Mouse (Mus musculus) kidney, embryonic 14.5 days (tissue): ENCODE results near the gene Id1. TPM values are rescaled to one million over a fixed set of nuclear protein-coding genes. Genes with fewer than 3 reads are reported as not detected.

ENCODE experiments used
- ATAC-seq: fragments of 200-750 bp; cut with Nextera tagmentation; 2 replicates; pipeline ENCODE4 v1.8.0; 2017; ENCODE audit warnings: moderate number of reproducible peaks, mild to moderate bottlenecking, moderate TSS enrichment, moderate library complexity; ENCODE audit not compliant: low FRiP score, low TSS enrichment
- H3K27ac ChIP-seq: fragments of 300-500 bp; sonication (generic); 2 replicates; pipeline ENCODE4 v1.5.1; 2014; ENCODE audit warnings: low read depth, mild to moderate bottlenecking, low read length, moderate library complexity, mixed read lengths
- H3K27me3 ChIP-seq: fragments of 300-500 bp; sonication (generic); 2 replicates; pipeline ENCODE4 v1.6.1; 2014; ENCODE audit warnings: mild to moderate bottlenecking, low read length; ENCODE audit not compliant: control insufficient read depth, insufficient read depth
- H3K36me3 ChIP-seq: fragments of 300-500 bp; sonication (generic); 2 replicates; pipeline ENCODE4 v1.6.1; 2014; ENCODE audit warnings: low read length, mixed read lengths; ENCODE audit not compliant: control insufficient read depth, insufficient read depth
- H3K4me1 ChIP-seq: fragments of 300-500 bp; sonication (generic); 2 replicates; pipeline ENCODE4 v1.6.1; 2014; ENCODE audit warnings: low read length, mixed read lengths; ENCODE audit not compliant: control insufficient read depth, insufficient read depth
- H3K4me2 ChIP-seq: fragments of 300-500 bp; sonication (generic); replicated peaks from 2 replicates; pipeline ENCODE4 v1.6.1; 2014; ENCODE audit warnings: low read depth, mild to moderate bottlenecking, low read length
- H3K4me3 ChIP-seq: fragments of 300-500 bp; sonication (generic); 2 replicates; pipeline ENCODE4 v1.5.1; 2014; ENCODE audit warnings: mild to moderate bottlenecking, low read length
- H3K9ac ChIP-seq: fragments of 300-500 bp; sonication (generic); 2 replicates; pipeline ENCODE4 v1.6.1; 2014; ENCODE audit warnings: low read depth, mild to moderate bottlenecking, low read length, moderate library complexity
- H3K9me3 ChIP-seq: fragments of 300-500 bp; sonication (generic); 2 replicates; pipeline ENCODE4 v1.6.1; 2016; ENCODE audit warnings: low read length; ENCODE audit not compliant: control insufficient read depth
- WGBS: fragments of 180-500 bp; shearing (Covaris S2); extraction: QIAGEN DNeasy Blood & Tissue Kit; methylation state at CpG from one replicate; pipeline ENCODE4 v1.1.7; 2014; 5-methylcytosine and 5-hydroxymethylcytosine counted together
- polyA plus RNA-seq: library from polyadenylated mRNA; unstranded; fragments of >200 nt; fragmentation: Nextera tagmentation; extraction: Ambion mirVana; gene quantifications from 2 replicates; pipeline ENCODE4 v1.2.1, GENCODE M21; 2014

Gene Id1
- polyA plus RNA-seq, 1 experiment from 2014 or later = 129 TPM

DNA sequence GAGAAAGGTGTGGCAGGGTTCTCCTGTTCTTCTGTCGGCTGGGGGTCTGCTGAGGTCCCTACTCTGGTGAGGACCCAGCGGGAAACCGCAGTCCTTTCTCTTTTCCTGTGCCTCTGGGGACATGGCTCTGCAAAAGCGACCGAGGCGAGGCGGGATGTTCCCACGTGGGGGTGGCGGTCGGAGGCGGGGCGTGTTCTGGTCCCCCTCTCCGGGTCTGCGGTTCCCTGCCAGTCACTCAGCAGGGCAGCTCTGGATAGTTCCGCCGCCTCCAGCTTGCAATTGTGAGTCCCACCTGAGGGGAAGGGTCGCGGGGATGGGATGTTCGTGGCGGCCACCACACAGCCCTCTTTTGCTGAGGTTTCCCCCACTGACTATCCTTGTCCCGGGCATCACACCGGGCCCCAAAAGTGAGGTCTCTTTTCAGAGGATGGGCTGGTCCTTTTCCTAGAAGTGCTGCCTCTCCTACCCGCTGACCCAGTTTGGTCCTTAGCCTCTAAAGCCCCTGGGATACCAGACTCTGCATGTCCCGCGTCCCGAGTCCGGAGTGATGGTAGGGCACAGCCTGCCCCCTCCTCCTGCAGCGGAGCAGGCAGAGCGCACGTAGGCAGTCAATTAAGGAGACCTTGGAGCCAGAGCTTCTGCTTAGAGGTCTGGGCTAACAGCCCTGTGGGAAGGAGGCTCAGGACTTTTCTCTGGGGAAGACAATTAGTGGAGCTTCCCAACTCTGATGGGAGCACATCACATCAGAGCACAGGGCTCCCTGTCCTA, 18.1 kb downstream of the Id1 start, which contains the start of gene Cox4i2:
Cox4i2 (plus strand) TSS at position 230 of the 768 bp plus-strand sequence.
- peak; percentile 54; the same call in 1 of the 2 replicates for ATAC-seq
- no peaks in the 10 kb centered on the region for H3K36me3 ChIP-seq
- peak within 1 kb of the TSS; percentile 35; the same call in 1 of the 2 replicates for H3K4me3 ChIP-seq
- no peaks in the 10 kb centered on the region for H3K9me3 ChIP-seq
- peaks cover 15% of the 10 kb centered on the region for H3K4me1 ChIP-seq
- H3K4me2 ChIP-seq = peak within 1 kb of the TSS; percentile 50
- H3K9ac ChIP-seq = peak within 1 kb of the TSS; percentile 42; the same call in 1 of the 2 replicates
- H3K27ac ChIP-seq = no peak within 1 kb of the TSS
- 3% methylated on average over 30 of the region's 30 CpGs for WGBS
- H3K27me3 ChIP-seq = peaks cover 3% of the 10 kb centered on the region; the same call in 1 of the 2 replicates

DNA sequence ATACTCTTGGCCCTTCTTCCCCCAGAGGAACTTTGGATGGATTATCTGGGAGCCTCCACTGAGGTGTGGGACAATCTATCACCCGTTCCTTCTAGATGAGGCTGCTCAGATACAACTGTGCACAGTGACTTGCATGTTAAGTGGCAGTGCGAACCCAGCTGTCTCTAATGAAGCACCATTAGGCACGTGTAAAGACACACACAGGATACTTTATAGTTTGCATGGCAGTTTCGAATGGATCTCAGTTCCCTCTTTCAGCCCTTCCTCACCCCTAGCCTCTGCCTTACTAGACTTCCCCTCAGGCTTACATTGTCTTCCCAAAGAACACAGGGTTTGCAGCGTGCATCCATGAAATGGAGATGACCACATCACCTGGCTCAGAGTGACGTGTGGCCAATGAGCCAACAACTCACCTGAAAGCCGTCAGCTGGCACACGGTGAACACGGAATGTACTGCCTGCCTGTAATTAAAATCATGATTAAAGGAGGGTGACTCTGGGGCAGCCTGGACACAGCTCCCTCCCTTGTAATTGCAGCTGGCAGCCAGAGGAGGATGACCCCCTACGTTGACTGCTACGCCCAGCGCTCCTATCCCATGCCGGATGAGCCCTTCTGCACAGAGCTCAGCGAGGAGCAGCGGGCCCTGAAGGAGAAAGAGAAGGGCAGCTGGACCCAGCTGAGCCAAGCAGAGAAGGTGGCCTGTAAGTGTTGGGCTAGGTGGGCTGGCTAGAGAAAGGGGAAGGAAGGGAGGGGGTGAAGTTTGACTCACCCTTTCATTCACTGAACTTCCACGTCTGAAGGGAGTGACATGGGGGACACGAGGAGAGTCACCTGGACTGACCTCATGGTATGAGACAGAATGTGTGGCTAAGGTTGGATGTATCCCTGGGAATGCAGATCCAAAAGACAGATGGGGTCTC, 20.7 kb downstream of the Id1 start:
- ATAC-seq = peak; percentile 36; the same call in 1 of the 2 replicates
- WGBS = 48% methylated on average over 17 of the region's 17 CpGs
- no peak overlapping the region for H3K4me3 ChIP-seq
- H3K9ac ChIP-seq = no peak overlapping the region
- no peaks in the 10 kb centered on the region for H3K36me3 ChIP-seq
- H3K4me2 ChIP-seq = no peak overlapping the region
- H3K27me3 ChIP-seq = peaks cover 3% of the 10 kb centered on the region; the same call in 1 of the 2 replicates
- H3K9me3 ChIP-seq = no peaks in the 10 kb centered on the region
- no peak overlapping the region for H3K27ac ChIP-seq
- H3K4me1 ChIP-seq = peaks cover 15% of the 10 kb centered on the region

DNA sequence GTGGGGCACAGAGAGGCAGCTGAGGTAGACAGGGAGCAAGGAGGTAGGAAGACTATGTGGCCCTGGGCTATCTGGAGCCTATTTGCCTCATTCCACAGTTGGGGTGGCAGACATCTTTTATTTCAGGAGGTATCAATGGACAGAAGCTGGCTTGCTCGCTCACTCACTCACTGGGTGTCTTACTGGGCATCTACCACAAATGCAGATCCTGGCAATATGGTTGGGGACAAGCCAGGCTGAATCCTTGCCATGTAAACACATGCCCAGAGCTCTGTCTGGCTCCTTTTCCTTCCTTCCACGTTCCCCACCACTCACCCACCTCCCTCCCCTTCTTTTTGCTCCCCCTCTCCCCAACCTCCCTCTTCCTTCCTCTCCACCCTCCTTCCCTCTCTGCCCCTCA, 21.4 kb downstream of the Id1 start:
- ATAC-seq = no peak
- H3K4me2 ChIP-seq = no peak overlapping the region
- H3K4me1 ChIP-seq = peaks cover 15% of the 10 kb centered on the region
- no peaks in the 10 kb centered on the region for H3K9me3 ChIP-seq
- peaks cover 3% of the 10 kb centered on the region; the same call in 1 of the 2 replicates for H3K27me3 ChIP-seq
- H3K4me3 ChIP-seq = no peak overlapping the region
- H3K36me3 ChIP-seq = no peaks in the 10 kb centered on the region
- H3K9ac ChIP-seq = no peak overlapping the region
- no peak overlapping the region for H3K27ac ChIP-seq
- 73% methylated on average over 2 of the region's 2 CpGs for WGBS

DNA sequence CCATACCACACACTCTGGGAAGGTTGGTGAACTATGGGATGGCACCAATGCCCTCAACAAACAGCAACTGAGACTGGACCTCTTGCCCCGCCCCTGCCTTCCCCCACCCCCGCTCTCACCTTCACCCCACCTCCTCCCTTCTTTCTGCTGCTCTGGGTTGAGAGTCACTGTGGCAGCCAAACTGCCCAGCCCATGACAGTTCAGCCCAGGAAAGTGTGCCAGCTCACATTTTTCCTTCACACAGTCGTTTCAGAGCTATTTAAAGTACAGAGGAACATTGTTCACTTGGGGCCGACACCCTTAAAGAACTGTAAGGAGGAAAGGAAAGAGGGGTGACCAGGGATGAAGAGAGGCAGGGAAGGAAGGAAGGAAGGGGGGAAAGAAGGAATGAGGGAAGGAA, 22.3 kb downstream of the Id1 start:
- H3K9me3 ChIP-seq = no peaks in the 10 kb centered on the region
- no peak overlapping the region for H3K27ac ChIP-seq
- peaks cover 3% of the 10 kb centered on the region; the same call in 1 of the 2 replicates for H3K27me3 ChIP-seq
- no peak for ATAC-seq
- H3K9ac ChIP-seq = no peak overlapping the region
- no peak overlapping the region for H3K4me3 ChIP-seq
- WGBS = 50% methylated on average over 4 of the region's 4 CpGs
- peaks cover 15% of the 10 kb centered on the region for H3K4me1 ChIP-seq
- no peak overlapping the region for H3K4me2 ChIP-seq
- H3K36me3 ChIP-seq = no peaks in the 10 kb centered on the region

DNA sequence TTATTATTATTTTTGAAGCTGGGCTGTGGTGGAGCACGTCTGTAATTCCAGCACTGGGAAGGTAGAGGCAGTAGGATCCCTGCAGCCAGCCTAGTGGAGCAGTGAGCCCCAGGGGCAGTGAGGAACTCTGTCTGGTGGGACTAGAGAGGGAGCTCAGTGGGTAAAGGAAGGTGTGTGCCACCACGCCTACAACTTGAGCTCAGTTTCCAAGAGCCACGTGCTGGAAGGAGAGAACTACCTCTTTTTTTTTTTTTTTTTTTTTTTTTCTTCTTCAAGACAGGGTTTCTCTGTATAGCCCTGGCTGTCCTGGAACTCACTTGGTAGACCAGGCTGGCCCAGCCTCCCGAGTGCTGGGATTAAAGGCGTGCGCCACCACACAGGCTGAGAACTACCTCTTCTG, 27.3 kb downstream of the Id1 start:
- Histone ChIP-seq H3K9me3 (no peaks in the 10 kb centered on the region), H3K27me3 (no peaks in the 10 kb centered on the region), H3K27ac (no peak overlapping the region), H3K9ac (no peak overlapping the region), H3K4me3 (no peak overlapping the region), H3K36me3 (no peaks in the 10 kb centered on the region), H3K4me1 (peaks cover 31% of the 10 kb centered on the region), H3K4me2 (no peak overlapping the region)
- ATAC-seq = no peak
- WGBS = 70% methylated on average over 6 of the region's 6 CpGs

DNA sequence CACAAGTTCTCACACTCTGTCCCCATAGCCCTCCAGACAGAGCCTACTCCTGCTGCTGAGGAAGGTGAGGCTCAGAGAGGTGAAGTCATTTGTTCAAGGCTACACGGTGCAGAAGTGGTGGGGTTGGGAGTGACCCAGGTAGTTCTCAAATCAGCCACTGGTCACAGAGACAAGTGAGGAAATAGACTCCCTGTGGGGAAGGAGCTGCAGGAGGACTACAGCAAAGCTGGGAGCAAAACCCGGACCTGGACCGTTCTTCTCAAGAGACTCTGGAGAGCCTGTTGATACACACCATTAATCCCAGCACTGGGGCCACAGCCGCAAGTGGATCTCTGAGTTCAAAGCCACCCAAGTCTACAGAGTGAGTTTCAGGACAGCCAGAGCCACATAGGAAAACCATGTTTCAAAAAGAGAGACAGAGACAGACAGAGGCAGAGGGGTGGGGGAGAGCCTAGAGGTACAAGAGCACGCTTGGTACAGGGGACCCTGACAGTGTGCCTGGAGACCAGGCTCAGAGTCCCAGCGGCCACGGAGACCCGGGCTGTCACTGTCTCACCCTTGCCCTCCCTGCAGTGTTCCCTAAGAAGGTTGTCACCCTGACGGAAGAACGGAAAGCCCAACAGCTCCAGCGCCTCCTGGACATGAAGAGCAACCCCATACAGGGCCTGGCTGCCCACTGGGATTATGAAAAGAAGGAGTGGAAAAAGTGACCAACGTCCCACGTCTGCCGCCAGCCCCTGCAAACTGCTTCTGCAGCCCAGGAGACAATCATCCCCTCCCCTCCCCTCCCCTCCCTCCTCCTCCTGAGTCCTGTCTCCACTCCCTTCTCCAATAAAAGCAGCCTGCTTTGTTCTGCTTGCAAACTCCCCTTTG, 28.4 kb downstream of the Id1 start:
- Histone ChIP-seq H3K27ac (no peak overlapping the region), H3K4me1 (peaks cover 31% of the 10 kb centered on the region), H3K9ac (no peak overlapping the region), H3K36me3 (no peaks in the 10 kb centered on the region), H3K4me2 (peak overlapping the region; percentile 15; the same call in 1 of the 2 replicates), H3K4me3 (no peak overlapping the region), H3K27me3 (no peaks in the 10 kb centered on the region), H3K9me3 (no peaks in the 10 kb centered on the region)
- peak; percentile 11; the same call in 1 of the 2 replicates for ATAC-seq
- WGBS = 2% methylated on average over 14 of the region's 14 CpGs

DNA sequence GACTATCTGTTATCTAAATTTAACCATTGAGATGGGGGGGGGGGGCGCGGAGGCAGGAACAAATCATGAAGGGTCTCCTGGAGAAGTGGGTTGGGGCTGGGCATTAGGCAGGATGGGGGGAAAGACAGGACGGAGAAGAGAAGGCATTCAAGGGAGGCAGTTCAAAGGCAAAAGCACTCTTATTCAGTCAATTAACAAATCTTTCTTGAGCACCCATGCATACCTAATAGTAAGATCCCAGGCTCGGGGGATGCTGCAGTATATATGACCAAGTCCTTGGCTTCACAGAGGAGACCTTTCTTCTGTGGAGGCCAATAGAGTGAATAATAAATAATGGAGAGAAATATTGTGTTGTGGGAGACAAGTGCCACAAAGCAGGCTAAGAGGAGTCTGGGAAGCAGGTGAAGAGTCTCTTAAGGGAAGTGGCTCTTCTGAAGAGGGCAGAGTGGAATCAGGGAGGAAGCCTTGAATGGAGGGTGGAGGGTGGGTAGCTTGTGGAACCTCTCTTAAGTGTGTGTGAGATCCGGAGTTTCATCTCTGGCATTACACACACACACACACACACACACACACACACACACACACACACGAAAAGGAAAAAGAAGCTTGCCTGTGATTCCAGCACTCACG, 29.1 kb downstream of the Id1 start:
- Histone ChIP-seq H3K4me3 (no peak overlapping the region), H3K27ac (no peak overlapping the region), H3K4me2 (peak overlapping the region; percentile 15; the same call in 1 of the 2 replicates), H3K9ac (no peak overlapping the region), H3K4me1 (peaks cover 31% of the 10 kb centered on the region), H3K9me3 (no peaks in the 10 kb centered on the region), H3K27me3 (no peaks in the 10 kb centered on the region), H3K36me3 (no peaks in the 10 kb centered on the region)
- WGBS = 27% methylated on average over 7 of the region's 7 CpGs
- no peak for ATAC-seq
